Mouse (Mus musculus) forebrain, embryonic 12.5 days (tissue): ENCODE data around the gene Prr11. TPM values are rescaled to one million over a fixed set of nuclear protein-coding genes. Genes with fewer than 3 reads are reported as not detected.
A peak's percentile ranks its signal among the peaks of the same experiment; 100 is the strongest.

ENCODE experiments used
- microRNA counts: library from miRNA; unstranded; fragments of <30 nt; microRNA quantifications from one replicate; lab custom pipeline; 2017
- microRNA-seq: library from miRNA; unstranded; fragments of <30 nt; microRNA quantifications from one replicate; pipeline ENCODE4, GENCODE M21; 2017
- polyA plus RNA-seq: library from polyadenylated mRNA; unstranded; fragments of >200 nt; fragmentation: Nextera tagmentation; extraction: Ambion mirVana; gene quantifications from 2 replicates; pipeline ENCODE4 v1.2.1, GENCODE M21; 2016

The Prr11 gene
- polyA plus RNA-seq, 1 experiment from 2014 or later = 11.1 TPM

MicroRNAs within 50 kb of the gene (microRNA counts, 519-probe panel; counts per million panel counts)
- microRNA mmu-miR-301a (lab: Ali Mortazavi, UCI) = 7,574 counts per million, percentile 94 among the panel's probes with 10 or more counts

Small RNA genes lying within 50 kb of the gene (microRNA-seq; reads per million reads assigned to microRNA genes)
- 4,290 reads per million, percentile 88 among the genes with 10 or more reads in this experiment for gene Mir301

Other genes starting within 250 kb of the Prr11 start
- gene Ypel2, start 115.0 kb downstream of the Prr11 start, polyA plus RNA-seq = 8.1 and 8.3 TPM in 2 replicates
- gene Gdpd1, start 34.6 kb downstream of the Prr11 start, polyA plus RNA-seq = 117 and 121 TPM in 2 replicates
- gene Smg8, start 21.9 kb downstream of the Prr11 start, polyA plus RNA-seq = 24.9 and 25.0 TPM in 2 replicates
- gene Ska2, start 526 bp upstream of the Prr11 start, polyA plus RNA-seq = 114 and 127 TPM in 2 replicates
- 105 and 114 TPM in 2 replicates for gene Trim37, start 18.4 kb upstream of the Prr11 start, polyA plus RNA-seq